Mouse (Mus musculus) c-Kit-positive CD71-negative TER-119-negative erythroid progenitor cells, embryonic 14.5 days (primary cell): ENCODE measurements around the gene Npw.

Experiments used
- DNase-seq: peaks from one replicate; pipeline ENCODE4 v3.0.0-alpha.2; 2013; ENCODE audit warnings: low read depth

The Npw gene

GRCm38 (mm10) chr17:24640581-24640980 is 17.7 kb downstream of the Npw start:
- no peak for DNase-seq

GRCm38 (mm10) chr17:24640119-24640518 is 18.1 kb downstream of the Npw start:
- no peak for DNase-seq

- DNase-seq, result no peak
These were observed 18.7 kb downstream of the Npw start for GRCm38 (mm10) chr17:24639571-24639988.

- no peak for DNase-seq
These were observed 19.4 kb downstream of the Npw start for GRCm38 (mm10) chr17:24638840-24639239.

- DNase-seq, result no peak
These were observed 20.0 kb downstream of the Npw start for GRCm38 (mm10) chr17:24638214-24638613.

- no peak for DNase-seq
These were observed 21.3 kb downstream of the Npw start for GRCm38 (mm10) chr17:24636781-24637481.

GRCm38 (mm10) chr17:24635694-24636093 is 22.6 kb downstream of the Npw start:
- no peak for DNase-seq

- no peak for DNase-seq
These were observed 23.2 kb downstream of the Npw start for GRCm38 (mm10) chr17:24635024-24635423.

- DNase-seq, result no peak
These were observed 24.4 kb downstream of the Npw start for GRCm38 (mm10) chr17:24633831-24634230.

GRCm38 (mm10) chr17:24632813-24633449 is 25.3 kb downstream of the Npw start:
- no peak for DNase-seq

- peak; percentile 88 for DNase-seq
These were observed 26.0 kb downstream of the Npw start, which contains the start of the genes Tsc2 and Nthl1 for GRCm38 (mm10) chr17:24632167-24632812. Gene Tsc2 (minus strand): TSS chr17:24632630. Gene Nthl1 (plus strand): TSS chr17:24632680.

- no peak for DNase-seq
These were observed 28.2 kb downstream of the Npw start for GRCm38 (mm10) chr17:24630072-24630471.

- peak; percentile 66 for DNase-seq
These were observed 29.6 kb downstream of the Npw start for GRCm38 (mm10) chr17:24628646-24629045.

GRCm38 (mm10) chr17:24625472-24625871 is 32.8 kb downstream of the Npw start:
- DNase-seq, result no peak

- DNase-seq, result peak; percentile 42
These were observed 40.6 kb downstream of the Npw start for GRCm38 (mm10) chr17:24617561-24618194.

GRCm38 (mm10) chr17:24610711-24611110 is 47.5 kb downstream of the Npw start:
- DNase-seq, result no peak

- no peak for DNase-seq
These were observed 49.4 kb downstream of the Npw start for GRCm38 (mm10) chr17:24608874-24609273.

GRCm38 (mm10) chr17:24608370-24608769 is 49.9 kb downstream of the Npw start:
- DNase-seq, result no peak
